ENCODE assay signal across 24 mouse cellular contexts in genomic region chr7:115766316-115766715, GRCm38 (mm10).
DNase-seq lines count a peak whose midpoint lies in the region; ATAC-seq and TF ChIP-seq lines count a peak whose summit lies in the region.
"Had no signal": no experiment of that assay in that cellular context is flagged by ENCODE, and none has a peak within 500 bp of the region (broad histone marks: within the 10 kb centered on the region; RNA-seq: fewer than 3 reads in every experiment).

No protein-coding gene starts in this region.

- DNase-seq in embryonic facial prominence, embryonic 14.5 days (ENCODE audit: low spot score), result peak; percentile 40
- DNase-seq in embryonic facial prominence, embryonic 10.5 days (ENCODE audit: low spot score), result no peak
- no peak for DNase-seq in lung, adult 18-20 months
- peak; percentile 47 for DNase-seq in lung, postnatal 0 days (ENCODE audit: low spot score)
- no peak for DNase-seq in lung, postnatal 14 days
- DNase-seq: adrenal gland, adult 8-10 months; adrenal gland, postnatal 14 days; adrenal gland, postnatal 36 days; B cell, adult 2 months; cerebellum, adult 11-12 months; cerebellum, adult 2 months; cerebellum, adult 9-10 months; cerebellum, postnatal 10 days; cerebellum, postnatal 25 days; forebrain, postnatal 0 days had no signal

- no peak overlapping the region for H3K4me3 ChIP-seq in embryonic facial prominence, embryonic 14.5 days (ENCODE audit: low read depth, low read length)
- H3K4me3 ChIP-seq in embryonic facial prominence, embryonic 10.5 days, result no peak overlapping the region
- H3K4me3 ChIP-seq in lung, embryonic 15.5 days, result no peak overlapping the region
- H3K4me3 ChIP-seq in lung, postnatal 0 days (ENCODE audit: low read depth, low read length), result no peak overlapping the region
- H3K4me3 ChIP-seq: embryonic facial prominence, embryonic 13.5 days; forebrain, embryonic 13.5 days; forebrain, embryonic 15.5 days had no signal

- H3K27ac ChIP-seq in embryonic facial prominence, embryonic 14.5 days (replicated peaks; ENCODE audit: low read depth, low read length), result no peak overlapping the region
- no peak overlapping the region for H3K27ac ChIP-seq in embryonic facial prominence, embryonic 10.5 days (replicated peaks)
- H3K27ac ChIP-seq in lung, embryonic 15.5 days, result no peak overlapping the region
- H3K27ac ChIP-seq in lung, postnatal 0 days (ENCODE audit: low read length), result no peak overlapping the region
- H3K27ac ChIP-seq: embryonic facial prominence, embryonic 13.5 days; forebrain, embryonic 13.5 days; forebrain, embryonic 15.5 days had no signal

- 74% methylated on average over 8 of the region's 8 CpGs for WGBS in embryonic facial prominence, embryonic 14.5 days
- WGBS in embryonic facial prominence, embryonic 10.5 days, result 89% methylated on average over 8 of the region's 8 CpGs
- WGBS in lung, embryonic 15.5 days, result 39% methylated on average over 8 of the region's 8 CpGs
- WGBS in lung, postnatal 0 days, result 45% methylated on average over 8 of the region's 8 CpGs

- H3K4me2 ChIP-seq in embryonic facial prominence, embryonic 14.5 days (ENCODE audit: low read depth, low read length), result no peak overlapping the region
- no peak overlapping the region for H3K4me2 ChIP-seq in lung, embryonic 15.5 days
- H3K4me2 ChIP-seq in lung, postnatal 0 days (replicated peaks; ENCODE audit: low read depth, low read length), result no peak overlapping the region
- H3K4me2 ChIP-seq: embryonic facial prominence, embryonic 13.5 days; forebrain, embryonic 13.5 days; forebrain, embryonic 15.5 days had no signal

- no peak for TF ChIP-seq CTCF in lung, postnatal 0 days (IDR thresholded peaks at IDR 0.05)

- no peaks in the 10 kb centered on the region for H3K27me3 ChIP-seq in embryonic facial prominence, embryonic 14.5 days (replicated peaks; ENCODE audit: control insufficient read depth, insufficient read depth, low read length)
- H3K27me3 ChIP-seq in embryonic facial prominence, embryonic 10.5 days (replicated peaks; ENCODE audit: low read depth, poor library complexity, severe bottlenecking), result no peaks in the 10 kb centered on the region
- H3K27me3 ChIP-seq in lung, embryonic 15.5 days, result no peaks in the 10 kb centered on the region
- H3K27me3 ChIP-seq in lung, postnatal 0 days (replicated peaks; ENCODE audit: insufficient read depth, low read length), result no peaks in the 10 kb centered on the region
- H3K27me3 ChIP-seq: CH12.LX; embryonic facial prominence, embryonic 13.5 days; forebrain, embryonic 13.5 days; forebrain, embryonic 15.5 days; Patski had no signal

- no peaks in the 10 kb centered on the region for H3K36me3 ChIP-seq in embryonic facial prominence, embryonic 14.5 days (ENCODE audit: control insufficient read depth, insufficient read depth, low read length)
- no peaks in the 10 kb centered on the region for H3K36me3 ChIP-seq in embryonic facial prominence, embryonic 10.5 days (replicated peaks)
- H3K36me3 ChIP-seq in lung, embryonic 15.5 days, result no peaks in the 10 kb centered on the region
- H3K36me3 ChIP-seq in lung, postnatal 0 days (ENCODE audit: insufficient read depth, low read length), result no peaks in the 10 kb centered on the region
- H3K36me3 ChIP-seq: embryonic facial prominence, embryonic 13.5 days; forebrain, embryonic 15.5 days; G1E had no signal

- H3K4me1 ChIP-seq in embryonic facial prominence, embryonic 14.5 days (ENCODE audit: control insufficient read depth, insufficient read depth, low read length), result no peaks in the 10 kb centered on the region
- H3K4me1 ChIP-seq in embryonic facial prominence, embryonic 10.5 days, result no peaks in the 10 kb centered on the region
- H3K4me1 ChIP-seq in lung, embryonic 15.5 days, result no peaks in the 10 kb centered on the region
- H3K4me1 ChIP-seq in lung, postnatal 0 days (ENCODE audit: insufficient read depth, low read depth, low read length), result no peaks in the 10 kb centered on the region
- H3K4me1 ChIP-seq: embryonic facial prominence, embryonic 13.5 days; forebrain, embryonic 15.5 days had no signal

- no peak overlapping the region for H3K9ac ChIP-seq in embryonic facial prominence, embryonic 14.5 days (ENCODE audit: low read depth, low read length)
- H3K9ac ChIP-seq in lung, embryonic 15.5 days, result no peak overlapping the region
- H3K9ac ChIP-seq in lung, postnatal 0 days (replicated peaks; ENCODE audit: low read depth), result no peak overlapping the region
- H3K9ac ChIP-seq: embryonic facial prominence, embryonic 13.5 days; forebrain, embryonic 13.5 days; forebrain, embryonic 15.5 days; forebrain, postnatal 0 days had no signal

- no peak for ATAC-seq in embryonic facial prominence, embryonic 14.5 days (ENCODE audit: low read depth)
- peak; percentile 49; the same call in 1 of the 2 replicates for ATAC-seq in lung, embryonic 15.5 days (ENCODE audit: borderline replicate concordance, extremely low read depth, low FRiP score, low TSS enrichment)
- ATAC-seq in lung, postnatal 0 days, result peak; percentile 30; the same call in 1 of the 2 replicates
- ATAC-seq: activated CD4-positive, CD25-positive, alpha-beta regulatory T cell, adult 4 months; CD4-positive, CD25-positive, alpha-beta regulatory T cell, adult 4 months; forebrain, embryonic 13.5 days; forebrain, embryonic 15.5 days; Patski had no signal

- no peak for TF ChIP-seq EP300 in lung, postnatal 0 days (IDR thresholded peaks at IDR 0.05)

- no peaks in the 10 kb centered on the region for H3K9me3 ChIP-seq in embryonic facial prominence, embryonic 14.5 days (ENCODE audit: control insufficient read depth, low read length)
- no peaks in the 10 kb centered on the region for H3K9me3 ChIP-seq in embryonic facial prominence, embryonic 10.5 days
- H3K9me3 ChIP-seq in lung, embryonic 15.5 days, result no peaks in the 10 kb centered on the region
- no peaks in the 10 kb centered on the region for H3K9me3 ChIP-seq in lung, postnatal 0 days (ENCODE audit: low read length)
- H3K9me3 ChIP-seq: embryonic facial prominence, embryonic 13.5 days; forebrain, embryonic 13.5 days; forebrain, embryonic 15.5 days; G1E had no signal

Comparison
In these comparisons a context has a peak if more than half of its experiments do, and no peak if none do; other contexts are left out.
1. DNase-seq: peak in embryonic facial prominence, embryonic 14.5 days (single experiment) and lung, postnatal 0 days (single experiment); none in embryonic facial prominence, embryonic 10.5 days (single experiment), lung, adult 18-20 months (0 of 2) and lung, postnatal 14 days (single experiment).